Mouse (Mus musculus) midbrain, embryonic 13.5 days (tissue): ENCODE measurements around the gene Wwc1. TPM values are rescaled to one million over a fixed set of nuclear protein-coding genes. Genes with fewer than 3 reads are reported as not detected.

Experiments used
- ATAC-seq: fragments of 200-750 bp; cut with Nextera tagmentation; 2 replicates; pipeline ENCODE4 v1.8.0; 2017; ENCODE audit warnings: mild to moderate bottlenecking, moderate TSS enrichment, moderate library complexity
- H3K27ac ChIP-seq: fragments of 300-500 bp; sonication (generic); 2 replicates; pipeline ENCODE4 v1.5.1; 2015; ENCODE audit warnings: inconsistent platforms, mild to moderate bottlenecking, moderate library complexity
- H3K27me3 ChIP-seq: fragments of 300-500 bp; sonication (generic); 2 replicates; pipeline ENCODE4 v1.6.1; 2015; ENCODE audit warnings: mild to moderate bottlenecking, inconsistent platforms
- H3K36me3 ChIP-seq: fragments of 300-500 bp; sonication (generic); 2 replicates; pipeline ENCODE4 v1.6.1; 2015; ENCODE audit warnings: mild to moderate bottlenecking, inconsistent platforms
- H3K4me1 ChIP-seq: fragments of 300-500 bp; sonication (generic); replicated peaks from 2 replicates; pipeline ENCODE4 v1.6.1; 2015; ENCODE audit warnings: inconsistent platforms
- H3K4me2 ChIP-seq: fragments of 300-500 bp; sonication (generic); replicated peaks from 2 replicates; pipeline ENCODE4 v1.6.1; 2015; ENCODE audit warnings: moderate library complexity, mild to moderate bottlenecking, inconsistent platforms
- H3K4me3 ChIP-seq: fragments of 300-500 bp; sonication (generic); replicated peaks from 2 replicates; pipeline ENCODE4 v1.5.1; 2015; ENCODE audit warnings: mild to moderate bottlenecking, inconsistent platforms
- H3K9ac ChIP-seq: fragments of 300-500 bp; sonication (generic); replicated peaks from 2 replicates; pipeline ENCODE4 v1.6.1; 2015; ENCODE audit warnings: mild to moderate bottlenecking, inconsistent platforms
- H3K9me3 ChIP-seq: fragments of 300-500 bp; sonication (generic); 2 replicates; pipeline ENCODE4 v1.6.1; 2016; ENCODE audit warnings: mild to moderate bottlenecking, inconsistent platforms
- WGBS: fragments of 180-500 bp; shearing (Covaris S2); methylation state at CpG from one replicate; pipeline ENCODE4 v1.1.7; 2015; 5-methylcytosine and 5-hydroxymethylcytosine counted together
- polyA plus RNA-seq: library from polyadenylated mRNA; unstranded; fragments of >200 nt; fragmentation: Nextera tagmentation; extraction: Ambion mirVana; gene quantifications from 2 replicates; pipeline ENCODE4 v1.2.1, GENCODE M21; 2015

Wwc1 gene
- polyA plus RNA-seq, 1 experiment from 2014 or later, result 7.0 TPM

- H3K27ac ChIP-seq, result no peak overlapping the region
- ATAC-seq, result peak; percentile 79
Observed at GRCm38 (mm10) chr11:35948457-35948881, 31.9 kb downstream of the Wwc1 start.

GRCm38 (mm10) chr11:35947944-35948343 is 32.4 kb downstream of the Wwc1 start:
- H3K27me3 ChIP-seq, result no peaks in the 10 kb centered on the region
- 81% methylated on average over 9 of the region's 9 CpGs for WGBS
- no peaks in the 10 kb centered on the region for H3K36me3 ChIP-seq
- no peak overlapping the region for H3K4me3 ChIP-seq
- peaks cover 34% of the 10 kb centered on the region for H3K4me1 ChIP-seq
- H3K9me3 ChIP-seq, result no peaks in the 10 kb centered on the region
- H3K27ac ChIP-seq, result no peak overlapping the region
- no peak overlapping the region for H3K4me2 ChIP-seq
- ATAC-seq, result no peak; the same call in 1 of the 2 replicates
- no peak overlapping the region for H3K9ac ChIP-seq

More at GRCm38 (mm10) chr11:35948457-35948881, 31.9 kb downstream of the Wwc1 start:
- H3K27me3 ChIP-seq, result no peaks in the 10 kb centered on the region
- H3K4me1 ChIP-seq, result peaks cover 34% of the 10 kb centered on the region
- 10% methylated on average over 6 of the region's 6 CpGs for WGBS
- H3K9ac ChIP-seq, result no peak overlapping the region
- H3K4me2 ChIP-seq, result no peak overlapping the region
- H3K9me3 ChIP-seq, result no peaks in the 10 kb centered on the region
- no peak overlapping the region for H3K4me3 ChIP-seq
- no peaks in the 10 kb centered on the region for H3K36me3 ChIP-seq

DNA sequence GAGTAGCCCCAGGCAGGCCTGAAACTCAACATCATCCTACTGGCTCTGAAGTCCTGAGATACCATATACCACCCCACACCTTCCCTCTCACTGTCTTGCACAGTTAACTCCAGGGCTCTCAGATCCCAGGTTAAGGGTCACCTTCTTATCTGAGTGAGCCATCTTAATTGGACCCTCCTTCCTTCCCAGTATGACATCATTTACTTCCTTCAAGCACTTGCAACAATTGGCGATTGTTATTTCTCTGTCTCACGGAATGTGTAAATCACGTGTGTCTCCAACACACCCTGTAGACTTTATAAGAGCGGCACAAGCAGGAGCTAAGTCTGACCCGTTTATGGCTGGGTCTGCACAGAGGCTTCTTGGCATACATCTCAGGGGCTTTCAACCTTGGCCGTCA is 35.1 kb downstream of the Wwc1 start:
- Histone ChIP-seq H3K36me3 (no peaks in the 10 kb centered on the region), H3K9me3 (no peaks in the 10 kb centered on the region), H3K4me1 (peaks cover 36% of the 10 kb centered on the region), H3K27me3 (no peaks in the 10 kb centered on the region), H3K27ac (no peak overlapping the region), H3K9ac (no peak overlapping the region), H3K4me3 (no peak overlapping the region), H3K4me2 (no peak overlapping the region)
- 82% methylated on average over 6 of the region's 6 CpGs for WGBS
- no peak for ATAC-seq

DNA sequence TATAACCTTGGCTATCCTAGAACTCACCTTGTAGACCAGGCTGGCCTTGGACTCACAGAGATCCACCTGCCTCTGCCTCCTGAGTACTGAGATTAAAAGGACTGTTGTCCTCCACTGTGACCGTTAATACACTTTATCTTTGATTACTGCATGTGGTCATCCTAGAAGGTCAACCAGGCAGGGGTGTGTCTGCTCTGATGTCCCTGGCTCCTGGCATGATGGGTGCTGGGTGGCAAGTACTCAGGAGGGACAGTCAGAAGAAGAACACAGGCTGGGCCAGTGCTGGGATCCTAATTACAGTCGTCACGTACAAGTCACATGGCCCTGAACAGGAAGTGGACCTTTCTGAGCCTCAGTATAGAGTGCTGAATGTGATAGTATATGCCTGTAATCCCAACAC is 38.7 kb downstream of the Wwc1 start:
- Histone ChIP-seq H3K9me3 (no peaks in the 10 kb centered on the region), H3K9ac (no peak overlapping the region), H3K36me3 (no peaks in the 10 kb centered on the region), H3K27ac (peak overlapping the region; percentile 55; the same call in 1 of the 2 replicates), H3K4me1 (peaks cover 26% of the 10 kb centered on the region), H3K4me3 (no peak overlapping the region), H3K27me3 (no peaks in the 10 kb centered on the region), H3K4me2 (no peak overlapping the region)
- 85% methylated on average over 3 of the region's 3 CpGs for WGBS
- peak; percentile 15; the same call in 1 of the 2 replicates for ATAC-seq

DNA sequence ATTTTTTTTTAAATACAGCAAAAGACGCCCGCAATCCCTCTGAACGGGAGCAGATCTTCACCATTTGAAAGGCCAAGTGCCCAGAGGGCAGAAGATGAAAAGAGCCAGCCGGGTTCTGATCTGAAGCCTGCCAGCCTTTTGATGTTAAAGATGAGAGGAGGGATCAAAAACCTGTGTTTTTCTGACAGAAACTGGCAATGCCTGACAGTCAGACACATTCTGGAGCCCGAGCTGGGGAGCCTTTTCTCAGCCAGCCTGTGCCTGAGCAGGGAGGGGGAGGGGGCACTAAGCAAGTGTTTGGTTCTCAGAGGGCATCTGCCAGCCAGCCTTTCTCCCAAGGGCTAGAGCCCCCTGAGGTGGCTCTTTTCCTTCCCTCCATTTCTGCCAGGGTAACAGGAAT is 39.3 kb downstream of the Wwc1 start:
- Histone ChIP-seq H3K4me2 (no peak overlapping the region), H3K27me3 (no peaks in the 10 kb centered on the region), H3K4me1 (peaks cover 26% of the 10 kb centered on the region), H3K27ac (peak overlapping the region; percentile 71), H3K36me3 (no peaks in the 10 kb centered on the region), H3K4me3 (no peak overlapping the region), H3K9me3 (no peaks in the 10 kb centered on the region), H3K9ac (no peak overlapping the region)
- peak; percentile 47 for ATAC-seq
- WGBS, result 31% methylated on average over 5 of the region's 5 CpGs

DNA sequence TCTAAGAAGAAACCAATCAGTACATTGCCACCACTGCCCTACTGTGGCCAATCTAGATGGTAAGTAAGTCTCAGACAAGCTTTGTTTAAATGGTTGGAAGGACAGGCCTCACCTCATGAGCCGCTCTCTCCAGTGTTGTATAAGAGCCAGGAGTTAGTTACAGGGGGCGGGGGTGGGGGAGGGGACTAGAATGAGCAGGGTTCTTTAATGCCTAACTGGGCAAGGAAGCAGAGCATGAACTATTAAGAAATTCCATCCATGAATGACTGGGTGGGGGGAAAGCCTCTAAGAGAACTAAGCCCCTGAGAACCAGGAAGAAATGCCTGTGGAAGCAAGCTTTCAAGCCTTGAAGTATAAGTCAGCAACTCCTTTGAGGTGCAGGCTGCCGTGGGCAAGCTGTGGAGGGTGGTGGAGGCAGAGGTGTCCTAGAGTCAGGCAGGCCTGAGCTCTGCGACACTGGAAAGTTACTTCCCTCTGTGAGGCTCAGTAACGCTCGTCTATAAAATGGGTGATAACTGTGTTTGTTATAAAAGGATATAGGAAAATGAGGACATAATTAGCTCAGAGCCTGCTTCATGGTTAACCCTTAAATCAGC is 41.4 kb downstream of the Wwc1 start:
- Histone ChIP-seq H3K36me3 (no peaks in the 10 kb centered on the region), H3K27ac (no peak overlapping the region), H3K4me2 (no peak overlapping the region), H3K9me3 (no peaks in the 10 kb centered on the region), H3K4me1 (peaks cover 33% of the 10 kb centered on the region), H3K27me3 (no peaks in the 10 kb centered on the region), H3K9ac (no peak overlapping the region), H3K4me3 (no peak overlapping the region)
- no peak for ATAC-seq
- 38% methylated on average over 6 of the region's 6 CpGs for WGBS

- H3K27me3 ChIP-seq, result no peaks in the 10 kb centered on the region
- H3K4me2 ChIP-seq, result no peak overlapping the region
- no peak for ATAC-seq
- H3K36me3 ChIP-seq, result no peaks in the 10 kb centered on the region
- 37% methylated on average over 3 of the region's 3 CpGs for WGBS
- no peak overlapping the region for H3K9ac ChIP-seq
- no peak overlapping the region for H3K4me3 ChIP-seq
- peaks cover 41% of the 10 kb centered on the region for H3K4me1 ChIP-seq
- no peaks in the 10 kb centered on the region for H3K9me3 ChIP-seq
- no peak overlapping the region for H3K27ac ChIP-seq
Observed at GRCm38 (mm10) chr11:35935645-35936044, 44.7 kb downstream of the Wwc1 start.

DNA sequence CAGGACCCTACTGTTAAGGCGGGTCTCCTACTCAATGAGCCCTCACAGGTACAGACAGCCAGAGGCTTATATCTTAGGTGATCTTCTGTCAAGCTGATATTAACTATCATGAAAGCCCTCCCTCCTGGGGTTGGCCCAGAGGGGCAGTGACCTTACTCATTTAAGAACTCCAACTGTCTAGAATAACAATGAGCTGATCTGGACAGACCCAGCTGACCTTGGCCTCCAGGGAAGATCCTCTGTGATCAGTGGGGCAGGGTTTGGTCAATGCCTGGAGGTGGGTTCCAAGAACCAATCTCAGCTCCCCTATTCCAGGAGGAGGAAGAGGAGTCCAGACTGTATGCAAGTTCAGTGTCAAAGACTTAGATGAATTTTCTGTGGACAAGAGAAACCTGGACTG is 45.2 kb downstream of the Wwc1 start:
- H3K9ac ChIP-seq, result no peak overlapping the region
- no peaks in the 10 kb centered on the region for H3K27me3 ChIP-seq
- no peaks in the 10 kb centered on the region for H3K9me3 ChIP-seq
- no peaks in the 10 kb centered on the region for H3K36me3 ChIP-seq
- no peak overlapping the region for H3K27ac ChIP-seq
- H3K4me2 ChIP-seq, result no peak overlapping the region
- H3K4me3 ChIP-seq, result no peak overlapping the region
- peaks cover 36% of the 10 kb centered on the region for H3K4me1 ChIP-seq
- ATAC-seq, result no peak
- WGBS, result 91% methylated on average over 1 of the region's 1 CpGs

GRCm38 (mm10) chr11:35933402-35934085 is 46.8 kb downstream of the Wwc1 start:
- peak; percentile 69 for ATAC-seq
- Histone ChIP-seq H3K4me2 (peak overlapping the region; percentile 15), H3K9me3 (no peaks in the 10 kb centered on the region), H3K27me3 (no peaks in the 10 kb centered on the region), H3K36me3 (no peaks in the 10 kb centered on the region), H3K4me1 (peaks cover 26% of the 10 kb centered on the region), H3K9ac (no peak overlapping the region), H3K27ac (peak overlapping the region; percentile 41), H3K4me3 (no peak overlapping the region)
- WGBS, result 4% methylated on average over 14 of the region's 14 CpGs

- WGBS, result 82% methylated on average over 14 of the region's 14 CpGs
- no peak overlapping the region for H3K4me3 ChIP-seq
- ATAC-seq, result no peak
- no peaks in the 10 kb centered on the region for H3K36me3 ChIP-seq
- H3K9me3 ChIP-seq, result no peaks in the 10 kb centered on the region
- H3K27ac ChIP-seq, result no peak overlapping the region
- H3K9ac ChIP-seq, result no peak overlapping the region
- H3K4me1 ChIP-seq, result peaks cover 34% of the 10 kb centered on the region
- H3K4me2 ChIP-seq, result no peak overlapping the region
- H3K27me3 ChIP-seq, result no peaks in the 10 kb centered on the region
Observed at GRCm38 (mm10) chr11:35932121-35932885, 48.0 kb downstream of the Wwc1 start.

DNA sequence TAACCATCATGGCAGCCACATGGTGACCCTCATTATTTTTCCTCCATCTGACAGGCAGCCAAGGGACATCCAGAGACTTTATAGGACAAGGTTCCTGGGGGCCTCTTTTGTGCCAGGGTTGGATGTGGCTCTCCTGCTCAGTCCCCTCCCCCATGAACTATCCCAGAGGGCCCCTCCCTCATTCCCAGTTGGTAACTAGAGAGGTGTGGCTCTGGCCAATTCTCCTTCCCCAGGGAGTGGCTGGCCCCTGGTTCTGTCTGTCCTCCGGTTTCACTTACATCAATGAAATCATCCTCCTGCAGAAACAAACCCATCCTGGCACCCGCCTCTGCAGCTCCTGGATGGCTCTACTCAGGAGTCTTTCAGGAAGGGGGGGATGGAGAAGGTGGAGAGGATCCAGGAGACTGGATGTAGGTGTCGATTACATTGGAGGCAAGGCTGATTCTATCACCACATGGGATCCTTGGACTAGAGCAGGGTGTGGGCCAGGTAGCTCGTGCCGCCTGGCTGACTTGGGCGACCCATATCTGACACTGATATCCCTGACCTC is 49.7 kb downstream of the Wwc1 start:
- no peaks in the 10 kb centered on the region for H3K36me3 ChIP-seq
- H3K4me2 ChIP-seq, result no peak overlapping the region
- no peak overlapping the region for H3K4me3 ChIP-seq
- 93% methylated on average over 6 of the region's 6 CpGs for WGBS
- no peaks in the 10 kb centered on the region for H3K9me3 ChIP-seq
- no peaks in the 10 kb centered on the region for H3K27me3 ChIP-seq
- no peak for ATAC-seq
- H3K9ac ChIP-seq, result no peak overlapping the region
- H3K4me1 ChIP-seq, result peaks cover 38% of the 10 kb centered on the region
- no peak overlapping the region for H3K27ac ChIP-seq

- Histone ChIP-seq H3K36me3 (no peaks in the 10 kb centered on the region), H3K4me2 (no peak overlapping the region), H3K9ac (no peak overlapping the region), H3K4me1 (peaks cover 27% of the 10 kb centered on the region), H3K27ac (no peak overlapping the region), H3K27me3 (no peaks in the 10 kb centered on the region), H3K4me3 (no peak overlapping the region), H3K9me3 (no peaks in the 10 kb centered on the region)
- ATAC-seq, result no peak
- 91% methylated on average over 12 of the region's 12 CpGs for WGBS
Observed at GRCm38 (mm10) chr11:35928453-35928852, 51.9 kb downstream of the Wwc1 start.
